Mouse (Mus musculus) layer of hippocampus, postnatal 25 days (tissue): ENCODE data around the gene Mast1. TPM values are rescaled to one million over a fixed set of nuclear protein-coding genes. Genes with fewer than 3 reads are reported as not detected.

Experiments used
- DNase-seq, 2 experiments: peaks; one replicate each; pipeline ENCODE4 v3.0.0; 2022; ENCODE audit warnings: mixed read lengths in 2 of 2, low spot score in 1 of 2; ENCODE audit errors: extremely low spot score in 1 of 2
- microRNA-seq, 2 experiments: library from miRNA; unstranded; fragments of <30 nt; microRNA quantifications; one replicate each; pipeline ENCODE4 v1.2.0; 2021
- total RNA-seq, 2 experiments: library from RNA; stranded (reverse); gene quantifications; 2 replicates each; pipeline ENCODE4 v1.2.3; 2021

The Mast1 gene
- total RNA-seq, 2 experiments from 2014 or later: 75.7 to 100 TPM

- DNase-seq: no peak
Observed at GRCm38 (mm10) chr8:84877297-84878035, 59.7 kb downstream of the Mast1 start.

- DNase-seq: no peak
Observed at GRCm38 (mm10) chr8:84874339-84874738, 62.8 kb downstream of the Mast1 start.

- DNase-seq: no peak
Observed at GRCm38 (mm10) chr8:84873016-84873415, 64.1 kb downstream of the Mast1 start.

GRCm38 (mm10) chr8:84872309-84872965 lies 64.7 kb downstream of the Mast1 start:
- DNase-seq: no peak

- DNase-seq: peak; percentile 47 to 51
Observed at GRCm38 (mm10) chr8:84871376-84872308, 65.5 kb downstream of the Mast1 start, which contains the start of gene Syce2. Gene Syce2, plus strand, starts transcription at chr8:84872111.

Small RNAs within 50 kb of the gene (microRNA-seq; reads per million reads assigned to microRNA genes)
- 3.1 to 3.6 reads per million in 2 experiments for gene Gm24197
- gene Mir7069: 10.0 to 13.2 reads per million in 2 experiments

Other genes with a start within 250 kb of the Mast1 start
- gene Nacc1, start 249.5 kb downstream of the Mast1 start, total RNA-seq: 10 to 100 TPM; 88.9 to 91.0 TPM
- 1 to 10 TPM; 2.1 to 2.8 TPM for gene Lyl1, start 235.9 kb downstream of the Mast1 start, total RNA-seq
- gene G430095P16Rik, start 214.4 kb downstream of the Mast1 start, total RNA-seq: not detected
- gene Nfix, start 137.0 kb downstream of the Mast1 start, total RNA-seq: 100 to 1,000 TPM; 406 to 477 TPM
- gene Dand5, start 114.5 kb downstream of the Mast1 start, total RNA-seq: 10 to 100 TPM in 1 of 2 experiments, 1 to 10 TPM in 1; 9.3 to 10.6 TPM
- 10 to 100 TPM; 23.7 to 27.3 TPM for gene Gadd45gip1, start 105.8 kb downstream of the Mast1 start, total RNA-seq
- gene Rad23a, start 96.7 kb downstream of the Mast1 start, total RNA-seq: 10 to 100 TPM; 67.0 to 69.7 TPM
- gene Calr, start 90.4 kb downstream of the Mast1 start, total RNA-seq: 100 to 1,000 TPM; 473 to 552 TPM
- gene Farsa, start 80.4 kb downstream of the Mast1 start, total RNA-seq: 10 to 100 TPM; 52.4 to 53.3 TPM
- gene Syce2, start 65.2 kb downstream of the Mast1 start, total RNA-seq: 10 to 100 TPM; 16.5 to 18.0 TPM
- 10 to 100 TPM; 32.4 to 39.7 TPM for gene Gcdh, start 43.4 kb downstream of the Mast1 start, total RNA-seq
- under 1 TPM in 1 of 2 experiments, not detected in 1; 0.17 TPM for gene Klf1, start 35.4 kb downstream of the Mast1 start, total RNA-seq
- 1 to 10 TPM; 3.7 to 4.3 TPM for gene Dnase2a, start 28.8 kb downstream of the Mast1 start, total RNA-seq
- 1 to 10 TPM in 1 of 2 experiments, under 1 TPM in 1; 0.47 to 1.3 TPM for gene Rtbdn, start 9.6 kb upstream of the Mast1 start, total RNA-seq
- gene Gm49661, start 32.1 kb upstream of the Mast1 start, total RNA-seq: not detected
- gene Prdx2, start 32.2 kb upstream of the Mast1 start, total RNA-seq: 100 to 1,000 TPM; 335 to 353 TPM
- gene Rnaseh2a, start 32.4 kb upstream of the Mast1 start, total RNA-seq: 10 to 100 TPM; 37.1 to 41.5 TPM
- 10 to 100 TPM; 67.9 to 68.8 TPM for gene Junb, start 41.4 kb upstream of the Mast1 start, total RNA-seq
- gene Hook2, start 53.2 kb upstream of the Mast1 start, total RNA-seq: 1 to 10 TPM; 7.6 to 9.3 TPM
- gene Best2, start 77.2 kb upstream of the Mast1 start, total RNA-seq: not detected
- gene Asna1, start 87.9 kb upstream of the Mast1 start, total RNA-seq: 100 to 1,000 TPM; 116 to 128 TPM
- gene Trir, start 89.5 kb upstream of the Mast1 start, total RNA-seq: 100 to 1,000 TPM; 130 to 144 TPM
- gene Tnpo2, start 99.6 kb upstream of the Mast1 start, total RNA-seq: 100 to 1,000 TPM; 145 to 159 TPM
- gene Fbxw9, start 122.7 kb upstream of the Mast1 start, total RNA-seq: 10 to 100 TPM; 19.7 to 27.8 TPM
- gene Gm5741, start 130.6 kb upstream of the Mast1 start, total RNA-seq: not detected
- gene Dhps, start 134.4 kb upstream of the Mast1 start, total RNA-seq: 10 to 100 TPM; 57.7 to 62.0 TPM
- 10 to 100 TPM; 57.7 to 69.0 TPM for gene Wdr83os, start 143.4 kb upstream of the Mast1 start, total RNA-seq
- gene Wdr83, start 143.9 kb upstream of the Mast1 start, total RNA-seq: 10 to 100 TPM; 28.7 to 32.3 TPM
- 10 to 100 TPM; 36.1 to 41.8 TPM for gene Man2b1, start 145.9 kb upstream of the Mast1 start, total RNA-seq
- gene Zfp791, start 185.7 kb upstream of the Mast1 start, total RNA-seq: 1 to 10 TPM; 7.0 to 7.1 TPM
- not detected for gene Cks1brt, start 214.6 kb upstream of the Mast1 start, total RNA-seq